Mouse (Mus musculus): ENCODE results near the gene Tacc3. TPM values are rescaled to one million over a fixed set of nuclear protein-coding genes. Genes with fewer than 3 reads are reported as not detected.

Gene Tacc3
- polyA plus RNA-seq, 1 experiment from 2014 or later = 127 TPM

DNA sequence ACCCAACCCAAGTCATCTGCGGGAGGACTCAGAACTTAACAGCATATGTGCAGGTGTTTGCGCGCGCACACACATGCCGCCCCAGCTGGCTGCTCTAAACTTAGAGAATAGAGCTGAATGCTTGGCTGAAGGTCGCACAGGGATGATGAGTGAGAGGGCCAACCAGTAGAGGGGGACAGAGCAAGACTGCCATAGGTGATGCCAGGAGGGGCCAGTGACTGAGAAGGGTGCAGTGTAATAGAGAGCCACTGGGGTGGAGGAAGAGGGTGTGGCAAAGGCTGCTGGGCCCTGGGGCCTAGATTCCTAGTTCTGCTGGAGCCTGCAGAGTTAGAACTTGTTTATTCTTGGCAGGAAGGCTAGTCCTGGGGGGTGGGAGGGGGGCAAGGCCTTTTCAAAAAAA, 58.5 kb downstream of the Tacc3 start:
- no peaks in the 10 kb centered on the region for H3K27me3 ChIP-seq (replicated peaks; ENCODE audit: control insufficient read depth, insufficient read depth, low read length)
- no peak overlapping the region for H3K9ac ChIP-seq (ENCODE audit: low read depth, low read length)
- WGBS = 63% methylated on average over 6 of the region's 6 CpGs
- DNase-seq (ENCODE audit: low spot score) = peak; percentile 76
- H3K36me3 ChIP-seq (ENCODE audit: control insufficient read depth, insufficient read depth, low read length) = no peaks in the 10 kb centered on the region
- H3K4me3 ChIP-seq (ENCODE audit: low read depth, low read length) = no peak overlapping the region
- no peak overlapping the region for H3K4me2 ChIP-seq (ENCODE audit: low read depth, low read length)
- no peaks in the 10 kb centered on the region for H3K9me3 ChIP-seq (ENCODE audit: control insufficient read depth, low read length)
- peaks cover 3% of the 10 kb centered on the region; the same call in 1 of the 2 replicates for H3K4me1 ChIP-seq (ENCODE audit: control insufficient read depth, insufficient read depth, low read length)
- ATAC-seq (ENCODE audit: low read depth) = peak; percentile 69
- H3K27ac ChIP-seq (replicated peaks; ENCODE audit: low read depth, low read length) = peak overlapping the region; percentile 44; the same call in 1 of the 2 replicates

DNA sequence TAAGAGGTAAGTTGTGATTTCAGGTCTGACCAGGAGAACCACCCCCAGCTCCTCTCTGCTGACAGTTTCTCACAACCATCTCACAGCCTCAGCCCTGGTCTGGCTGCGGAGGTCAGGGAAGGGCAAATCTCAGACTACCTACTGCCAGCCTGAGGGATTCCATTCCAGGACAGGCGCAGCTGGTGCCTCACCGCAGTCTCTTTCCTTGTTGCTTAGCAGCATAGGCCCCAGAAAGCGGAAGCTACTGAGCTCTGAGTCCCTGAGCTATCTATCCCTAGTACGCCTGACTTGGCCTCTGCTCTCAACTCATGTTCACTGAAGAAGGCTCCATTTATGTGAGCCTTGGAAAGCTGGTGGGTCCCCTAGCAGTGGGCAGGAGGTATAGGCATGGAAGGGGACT, 60.5 kb downstream of the Tacc3 start:
- no peaks in the 10 kb centered on the region for H3K9me3 ChIP-seq (ENCODE audit: control insufficient read depth, low read length)
- WGBS = 62% methylated on average over 5 of the region's 5 CpGs
- peaks cover 11% of the 10 kb centered on the region; the same call in 1 of the 2 replicates for H3K27me3 ChIP-seq (replicated peaks; ENCODE audit: control insufficient read depth, insufficient read depth, low read length)
- no peak overlapping the region for H3K4me3 ChIP-seq (ENCODE audit: low read depth, low read length)
- no peak overlapping the region for H3K9ac ChIP-seq (ENCODE audit: low read depth, low read length)
- ATAC-seq (ENCODE audit: low read depth) (no peak), DNase-seq (ENCODE audit: low spot score) (no peak)
- no peak overlapping the region for H3K27ac ChIP-seq (replicated peaks; ENCODE audit: low read depth, low read length)
- no peak overlapping the region for H3K4me2 ChIP-seq (ENCODE audit: low read depth, low read length)
- H3K36me3 ChIP-seq (ENCODE audit: control insufficient read depth, insufficient read depth, low read length) = no peaks in the 10 kb centered on the region
- peaks cover 3% of the 10 kb centered on the region; the same call in 1 of the 2 replicates for H3K4me1 ChIP-seq (ENCODE audit: control insufficient read depth, insufficient read depth, low read length)

DNA sequence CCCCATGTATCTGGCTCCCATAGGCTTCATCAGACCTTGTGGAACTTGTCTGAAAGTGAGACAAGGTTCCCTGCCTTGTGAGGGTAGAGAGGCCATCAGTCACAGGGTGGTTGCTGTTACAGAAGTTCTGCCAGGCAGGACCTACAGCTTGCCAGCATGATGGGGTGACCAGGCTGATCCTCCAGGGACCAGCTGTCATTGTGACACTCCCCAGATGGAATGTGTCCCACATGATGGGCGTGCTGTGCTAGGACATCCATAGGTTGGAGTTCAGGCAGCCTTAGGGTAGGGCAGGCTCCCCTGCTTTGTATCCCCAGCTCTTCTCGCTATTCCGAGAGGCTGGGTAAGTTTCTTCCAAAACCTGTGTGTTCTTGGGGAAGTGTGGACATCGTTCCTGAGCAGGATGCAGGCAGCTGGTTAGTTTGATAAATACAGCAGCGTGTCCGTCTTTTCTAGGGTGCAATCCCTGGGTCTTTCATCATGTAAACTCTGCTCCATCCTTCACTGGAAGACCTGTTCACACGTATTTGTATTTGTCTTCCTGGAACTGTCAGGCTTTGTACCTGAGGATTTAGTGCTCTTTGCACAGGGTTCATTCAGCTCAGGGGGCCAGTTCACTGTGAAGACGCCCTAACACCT, 63.0 kb downstream of the Tacc3 start:
- 12% methylated on average over 8 of the region's 8 CpGs for WGBS
- H3K4me2 ChIP-seq (ENCODE audit: low read depth, low read length) = peak overlapping the region; percentile 97
- 0 out of 2 replicates have a peak overlapping the region, but pooled peaks have one; percentile 15 for H3K27ac ChIP-seq (replicated peaks; ENCODE audit: low read depth, low read length)
- H3K9ac ChIP-seq (ENCODE audit: low read depth, low read length) = no peak overlapping the region; the same call in 1 of the 2 replicates
- no peaks in the 10 kb centered on the region for H3K36me3 ChIP-seq (ENCODE audit: control insufficient read depth, insufficient read depth, low read length)
- H3K4me3 ChIP-seq (ENCODE audit: low read depth, low read length) = peak overlapping the region; percentile 79
- H3K9me3 ChIP-seq (ENCODE audit: control insufficient read depth, low read length) = no peaks in the 10 kb centered on the region
- H3K27me3 ChIP-seq (replicated peaks; ENCODE audit: control insufficient read depth, insufficient read depth, low read length) = peaks cover 28% of the 10 kb centered on the region
- H3K4me1 ChIP-seq (ENCODE audit: control insufficient read depth, insufficient read depth, low read length) = peaks cover 3% of the 10 kb centered on the region; the same call in 1 of the 2 replicates
- ATAC-seq (ENCODE audit: low read depth) = no peak
- DNase-seq (ENCODE audit: low spot score) = no peak

DNA sequence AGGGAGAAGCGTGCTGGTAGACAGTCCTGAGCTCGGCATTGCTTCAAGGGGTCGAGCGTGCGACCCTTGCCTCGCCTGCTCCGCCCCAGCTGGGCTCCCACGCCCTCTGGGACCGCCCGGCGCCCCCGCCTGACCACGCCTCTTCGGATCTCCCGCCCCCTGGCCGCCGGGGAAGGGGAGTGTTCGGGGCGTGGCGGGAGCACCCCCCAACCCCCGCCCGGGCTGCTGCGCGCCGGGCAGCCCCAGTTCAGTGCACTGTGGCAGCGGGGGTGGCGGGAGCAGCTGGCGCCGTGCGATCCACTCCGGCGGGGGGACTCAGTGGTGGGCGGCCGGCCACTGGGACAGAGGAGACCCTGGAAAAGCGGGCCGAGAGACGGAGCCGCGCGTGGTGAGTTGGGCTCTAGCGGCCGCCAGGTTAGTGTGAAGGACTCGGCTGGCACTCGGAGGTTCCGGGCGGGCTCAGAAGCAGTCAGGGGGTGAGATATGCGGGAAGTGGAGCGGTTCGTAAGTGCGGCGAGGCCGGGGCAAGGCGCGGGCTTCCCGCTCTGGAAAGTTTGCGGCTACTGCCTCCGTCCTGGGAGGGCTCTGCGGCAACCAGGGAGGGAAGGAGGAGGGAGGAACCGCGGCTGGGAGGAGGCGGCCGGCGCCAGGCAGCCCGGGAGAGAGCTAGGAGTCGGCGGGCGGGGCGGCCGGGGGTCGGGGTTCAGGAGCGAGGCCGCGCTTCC, 63.8 kb downstream of the Tacc3 start, which contains the start of gene Fgfr3:
Fgfr3 (plus strand) TSS at position 134 of the 725 bp plus-strand sequence.
- Histone ChIP-seq H3K36me3 (ENCODE audit: control insufficient read depth, insufficient read depth, low read length) (no peaks in the 10 kb centered on the region), H3K9ac (ENCODE audit: low read depth, low read length) (peak within 1 kb of the TSS; percentile 83), H3K4me3 (ENCODE audit: low read depth, low read length) (peak within 1 kb of the TSS; percentile 79), H3K27me3 (replicated peaks; ENCODE audit: control insufficient read depth, insufficient read depth, low read length) (peaks cover 28% of the 10 kb centered on the region), H3K9me3 (ENCODE audit: control insufficient read depth, low read length) (no peaks in the 10 kb centered on the region), H3K4me1 (ENCODE audit: control insufficient read depth, insufficient read depth, low read length) (no peaks in the 10 kb centered on the region), H3K27ac (replicated peaks; ENCODE audit: low read depth, low read length) (peak within 1 kb of the TSS; percentile 72), H3K4me2 (ENCODE audit: low read depth, low read length) (peak within 1 kb of the TSS; percentile 97)
- DNase-seq (ENCODE audit: low spot score) (peak; percentile 80), ATAC-seq (ENCODE audit: low read depth) (peak; percentile 81)
- 0% methylated on average over 17 of the region's 73 CpGs for WGBS

DNA sequence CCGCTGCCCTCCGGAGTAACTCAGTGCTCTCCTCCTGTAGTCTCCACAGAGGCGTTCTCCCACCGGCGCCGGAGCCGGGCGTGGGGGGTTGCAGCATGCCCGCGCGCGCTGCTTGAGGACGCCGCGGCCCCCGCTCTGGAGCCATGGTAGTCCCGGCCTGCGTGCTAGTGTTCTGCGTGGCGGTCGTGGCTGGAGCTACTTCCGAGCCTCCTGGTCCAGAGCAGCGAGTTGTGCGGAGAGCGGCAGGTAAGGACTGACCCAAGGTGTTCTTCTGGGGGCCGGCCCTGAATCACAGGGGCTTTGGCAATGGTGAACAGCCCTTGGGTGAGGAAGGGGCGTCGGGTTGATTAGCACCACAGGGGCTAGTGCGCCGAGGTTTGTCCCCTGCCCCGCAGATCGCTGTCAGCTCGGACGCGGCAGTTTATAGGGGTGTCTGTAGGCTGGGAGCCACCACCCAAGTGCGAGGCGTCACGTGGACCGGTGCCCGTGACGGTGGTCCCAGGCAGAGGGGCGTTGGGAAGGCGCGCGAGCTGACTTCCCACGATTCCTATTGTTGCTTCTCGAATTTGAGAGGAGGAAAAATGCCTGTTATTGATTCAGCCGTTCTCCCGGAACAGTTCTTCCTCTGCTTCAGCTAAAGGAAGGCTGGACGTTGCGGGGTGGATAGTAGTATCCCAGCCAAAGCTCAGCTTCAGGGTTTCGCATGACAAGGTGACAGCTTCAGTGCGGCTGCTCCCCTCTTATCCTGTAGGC, 64.5 kb downstream of the Tacc3 start:
- no peaks in the 10 kb centered on the region for H3K36me3 ChIP-seq (ENCODE audit: control insufficient read depth, insufficient read depth, low read length)
- H3K4me1 ChIP-seq (ENCODE audit: control insufficient read depth, insufficient read depth, low read length) = no peaks in the 10 kb centered on the region
- peak overlapping the region; percentile 72 for H3K27ac ChIP-seq (replicated peaks; ENCODE audit: low read depth, low read length)
- H3K9ac ChIP-seq (ENCODE audit: low read depth, low read length) = peak overlapping the region; percentile 83
- peaks cover 28% of the 10 kb centered on the region for H3K27me3 ChIP-seq (replicated peaks; ENCODE audit: control insufficient read depth, insufficient read depth, low read length)
- H3K9me3 ChIP-seq (ENCODE audit: control insufficient read depth, low read length) = no peaks in the 10 kb centered on the region
- H3K4me3 ChIP-seq (ENCODE audit: low read depth, low read length) = peak overlapping the region; percentile 79
- H3K4me2 ChIP-seq (ENCODE audit: low read depth, low read length) = peak overlapping the region; percentile 97
- no peak; the same call in 1 of the 2 replicates for ATAC-seq (ENCODE audit: low read depth)
- WGBS = under 1% methylated on average over 38 of the region's 53 CpGs
- DNase-seq (ENCODE audit: low spot score) = no peak

DNA sequence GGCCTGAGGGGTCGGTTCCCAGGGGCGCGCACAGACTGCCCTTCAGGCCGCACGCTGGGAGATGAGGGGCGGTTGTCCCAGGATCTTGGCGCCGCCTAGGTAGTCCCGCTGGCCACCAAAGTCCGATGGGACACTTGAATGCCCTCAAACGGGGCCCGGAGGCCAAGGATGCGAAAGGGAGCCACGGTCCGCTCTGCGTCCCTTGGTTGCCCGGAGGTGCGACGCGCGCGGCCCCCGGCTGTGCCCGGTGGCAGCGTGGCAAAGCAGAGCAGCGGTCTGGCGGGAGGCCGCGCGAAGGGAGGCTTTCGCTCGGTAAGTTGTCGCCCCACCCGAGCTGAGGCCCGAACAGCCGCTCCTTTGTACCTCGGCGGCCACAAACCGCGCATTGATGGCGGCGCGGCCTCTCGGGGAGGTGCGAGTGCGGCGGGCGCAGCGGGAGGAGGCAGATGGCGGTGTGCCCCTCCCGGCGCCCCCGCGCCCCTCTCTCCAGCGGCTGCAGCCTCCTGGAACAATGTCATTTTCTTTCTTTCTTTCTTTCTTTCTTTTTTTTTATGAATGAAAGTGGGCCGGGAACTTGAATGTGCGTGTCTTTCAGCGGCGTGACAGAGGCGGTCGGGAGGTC, 65.2 kb downstream of the Tacc3 start:
- WGBS = under 1% methylated on average over 37 of the region's 61 CpGs
- no peak overlapping the region; the same call in 1 of the 2 replicates for H3K27ac ChIP-seq (replicated peaks; ENCODE audit: low read depth, low read length)
- no peak for DNase-seq (ENCODE audit: low spot score)

DNA sequence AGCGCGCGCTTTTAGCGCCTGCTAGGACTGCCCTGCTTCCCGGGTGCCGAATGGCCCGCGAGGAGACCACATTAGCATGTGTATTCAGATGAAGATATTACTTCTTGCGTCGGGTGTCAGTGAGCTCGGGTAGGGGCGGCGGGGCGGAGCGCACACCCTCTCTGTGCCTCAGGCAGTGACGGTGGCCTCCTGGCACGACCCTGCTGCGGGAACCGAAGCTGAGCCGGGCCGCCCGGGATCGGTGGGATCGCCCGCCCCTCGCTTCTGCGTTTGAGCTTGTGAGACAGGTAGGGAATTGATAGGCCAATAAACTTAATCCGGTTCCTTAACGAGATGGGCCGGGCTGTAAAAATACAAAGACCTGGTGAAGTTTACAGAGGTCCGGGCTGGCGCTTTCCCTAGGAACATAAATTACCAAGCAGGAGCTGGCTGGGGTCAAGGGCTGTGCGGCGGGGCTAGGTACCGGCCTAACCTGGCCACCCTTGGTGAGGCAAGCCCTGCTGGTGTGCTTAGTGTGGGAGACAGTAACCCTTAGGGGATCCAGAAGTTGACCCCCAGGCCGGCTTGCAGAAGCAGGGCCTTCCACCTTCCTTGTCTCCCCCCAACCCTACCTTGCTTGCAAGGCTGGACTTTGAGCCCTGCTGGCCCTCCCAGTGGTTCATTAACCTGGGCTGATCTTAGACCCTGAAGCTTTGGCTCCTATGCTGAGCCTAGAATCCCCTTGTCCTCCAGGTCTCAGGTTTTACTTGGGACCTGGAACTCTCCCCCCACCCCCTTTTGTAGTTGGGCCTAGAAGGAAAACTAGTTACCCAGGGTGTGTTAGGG, 65.9 kb downstream of the Tacc3 start:
- peak overlapping the region; percentile 83 for H3K9ac ChIP-seq (ENCODE audit: low read depth, low read length)
- peak overlapping the region; percentile 79 for H3K4me3 ChIP-seq (ENCODE audit: low read depth, low read length)
- H3K36me3 ChIP-seq (ENCODE audit: control insufficient read depth, insufficient read depth, low read length) = peaks cover 9% of the 10 kb centered on the region; the same call in 1 of the 2 replicates
- peaks cover 28% of the 10 kb centered on the region for H3K27me3 ChIP-seq (replicated peaks; ENCODE audit: control insufficient read depth, insufficient read depth, low read length)
- WGBS = 5% methylated on average over 35 of the region's 36 CpGs
- H3K27ac ChIP-seq (replicated peaks; ENCODE audit: low read depth, low read length) = no peak overlapping the region
- H3K4me2 ChIP-seq (ENCODE audit: low read depth, low read length) = peak overlapping the region; percentile 97
- no peak for ATAC-seq (ENCODE audit: low read depth)
- no peaks in the 10 kb centered on the region for H3K9me3 ChIP-seq (ENCODE audit: control insufficient read depth, low read length)
- DNase-seq (ENCODE audit: low spot score) = no peak
- no peaks in the 10 kb centered on the region for H3K4me1 ChIP-seq (ENCODE audit: control insufficient read depth, insufficient read depth, low read length)

More for the DNA sequence above, 65.2 kb downstream of the Tacc3 start:
- Histone ChIP-seq H3K9me3 (ENCODE audit: control insufficient read depth, low read length) (no peaks in the 10 kb centered on the region), H3K4me2 (ENCODE audit: low read depth, low read length) (peak overlapping the region; percentile 97), H3K27me3 (replicated peaks; ENCODE audit: control insufficient read depth, insufficient read depth, low read length) (peaks cover 28% of the 10 kb centered on the region), H3K9ac (ENCODE audit: low read depth, low read length) (peak overlapping the region; percentile 83), H3K4me1 (ENCODE audit: control insufficient read depth, insufficient read depth, low read length) (no peaks in the 10 kb centered on the region), H3K4me3 (ENCODE audit: low read depth, low read length) (peak overlapping the region; percentile 79), H3K36me3 (ENCODE audit: control insufficient read depth, insufficient read depth, low read length) (0 out of 2 replicates have a peak, but pooled peaks cover 2% of the 10 kb centered on the region)
- no peak for ATAC-seq (ENCODE audit: low read depth)
